Mouse (Mus musculus) cerebellum, postnatal 10 days (tissue): Measurements from ENCODE around the gene Prr5.

Experiments
- DNase-seq, 2 experiments: peaks; one replicate each; pipeline ENCODE4 v3.0.0; 2021; ENCODE audit warnings: mixed read lengths in 2 of 2

Gene Prr5

DNA sequence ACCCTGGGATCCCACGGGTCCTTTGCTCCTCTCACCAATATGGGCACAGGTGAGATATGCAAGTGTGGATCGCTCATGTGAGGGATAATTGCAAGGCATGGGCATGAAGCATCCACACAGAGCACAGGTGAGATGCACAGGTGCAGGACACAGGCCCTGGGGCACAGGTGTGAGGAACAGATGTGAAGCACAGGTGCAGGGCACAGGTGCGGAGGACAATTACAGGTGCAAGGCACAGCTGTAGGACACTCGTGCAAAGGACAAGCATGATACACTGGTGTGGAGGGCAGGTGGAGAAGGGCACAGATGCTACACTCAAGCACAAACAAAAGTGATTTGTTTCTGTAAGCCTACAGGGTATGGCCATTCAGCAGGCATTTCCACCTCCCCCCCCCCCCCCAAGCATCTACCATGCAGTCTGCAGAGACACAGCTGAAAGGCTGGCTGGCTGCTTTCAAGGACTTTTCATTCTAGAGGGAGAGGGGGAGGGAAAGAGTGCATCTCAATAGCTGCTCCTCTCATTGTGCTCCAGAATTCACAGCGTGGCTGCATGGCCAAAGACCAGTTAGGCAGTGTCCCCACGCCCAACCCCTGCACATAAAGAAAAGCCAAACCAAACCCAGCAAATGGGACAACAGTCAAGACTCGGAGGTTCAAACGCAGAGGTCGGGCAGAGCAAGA lies 11.9 kb upstream of the Prr5 start:
- peak; percentile 10 to 16 for DNase-seq

- DNase-seq: peak; percentile 81 to 83
These were observed 10.8 kb upstream of the Prr5 start for GRCm38 (mm10) chr15:84658655-84659054.

- DNase-seq: peak in 1 of 2 experiments; percentile 43
These were observed 9.6 kb upstream of the Prr5 start for GRCm38 (mm10) chr15:84659856-84660255.

GRCm38 (mm10) chr15:84661274-84661673 lies 8.1 kb upstream of the Prr5 start:
- DNase-seq: peak; percentile 33 to 43

GRCm38 (mm10) chr15:84662952-84663684 lies 6.3 kb upstream of the Prr5 start:
- peak; percentile 78 to 85 for DNase-seq

DNA sequence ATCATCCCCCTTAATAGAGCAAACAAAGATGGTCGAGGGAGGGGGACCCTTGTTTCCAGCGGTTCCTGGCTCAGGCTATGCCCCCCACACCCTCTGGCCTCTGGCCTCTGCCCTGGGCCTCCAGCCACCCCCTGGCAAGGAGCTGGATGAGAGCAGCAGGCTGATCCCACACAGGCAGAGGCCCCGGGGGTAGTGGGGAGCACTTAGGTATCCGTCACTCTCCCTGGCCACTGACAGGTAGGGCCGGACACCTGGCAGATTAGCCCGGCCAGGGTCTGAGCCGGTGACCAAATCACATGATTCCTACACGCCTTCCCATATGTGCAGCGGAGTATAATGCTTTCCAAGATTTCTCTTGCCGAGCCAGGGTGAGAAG lies 5.7 kb upstream of the Prr5 start:
- peak; percentile 50 to 56 for DNase-seq

DNA sequence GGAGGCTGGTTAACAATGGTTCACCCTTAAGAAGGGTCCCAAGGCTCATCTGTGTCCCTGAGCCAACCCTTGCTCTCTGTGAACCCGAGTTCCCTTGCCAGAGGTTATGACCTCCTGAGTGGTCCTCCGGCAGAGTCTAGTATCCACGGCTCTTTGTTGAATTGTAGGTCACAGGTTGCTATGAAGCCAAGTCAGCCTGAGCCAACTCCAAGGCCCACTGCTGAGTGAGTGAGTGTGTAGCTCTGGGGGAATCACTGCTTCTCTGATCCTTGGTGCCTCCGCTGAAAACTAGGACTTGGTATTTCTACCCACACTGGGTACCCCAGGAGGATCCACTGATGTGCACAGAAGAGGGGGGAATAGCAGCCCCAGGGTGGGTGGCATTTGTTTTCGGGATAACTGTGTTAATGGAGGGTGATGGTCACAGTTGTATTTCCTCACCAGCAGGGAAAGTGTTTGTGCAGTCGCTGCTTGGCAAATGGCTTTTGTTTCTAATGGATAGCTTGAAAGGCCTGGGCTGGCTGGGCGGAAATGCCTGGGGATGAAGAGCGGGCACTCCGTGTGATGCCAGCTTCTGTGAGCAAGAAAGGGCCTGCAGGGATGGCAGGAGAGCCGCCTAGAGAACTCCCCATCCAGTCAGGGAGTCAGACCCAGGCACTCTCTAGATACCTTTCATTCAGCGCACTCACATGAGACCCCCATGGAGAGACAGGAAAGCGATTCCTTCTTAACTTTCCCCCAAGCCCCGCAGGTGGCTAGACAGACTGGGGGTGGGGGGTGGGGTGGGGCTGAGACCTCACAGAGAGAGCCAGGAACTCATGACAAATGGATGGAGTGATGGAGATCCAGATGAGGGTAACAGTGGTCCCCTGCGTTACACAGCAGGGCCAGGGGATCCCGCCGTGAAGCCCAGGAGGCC lies 4.6 kb upstream of the Prr5 start:
- DNase-seq: peak; percentile 54 to 58

GRCm38 (mm10) chr15:84665662-84666061 lies 3.8 kb upstream of the Prr5 start:
- peak in 1 of 2 experiments; percentile 7 for DNase-seq

DNA sequence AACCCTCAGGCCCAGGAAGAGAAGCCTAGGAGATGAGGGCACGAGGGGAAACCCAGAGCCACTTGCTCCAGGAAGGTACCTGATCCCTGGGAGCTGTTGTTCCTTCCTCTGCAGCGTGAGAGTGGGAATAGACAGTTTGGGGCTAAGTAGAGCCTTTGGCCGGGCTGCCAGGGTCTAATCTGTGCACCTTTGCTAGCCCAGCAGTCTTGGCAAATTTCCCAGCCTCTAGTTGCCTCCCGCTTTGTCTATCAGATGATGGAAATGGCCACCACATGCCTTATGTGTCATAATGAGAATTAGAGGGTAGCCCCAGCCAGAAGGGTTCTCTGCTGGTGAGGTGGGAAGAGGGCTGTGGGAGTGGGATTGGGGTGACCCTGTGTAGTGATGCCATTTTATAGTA lies 3.4 kb upstream of the Prr5 start:
- peak; percentile 86 to 87 for DNase-seq

DNA sequence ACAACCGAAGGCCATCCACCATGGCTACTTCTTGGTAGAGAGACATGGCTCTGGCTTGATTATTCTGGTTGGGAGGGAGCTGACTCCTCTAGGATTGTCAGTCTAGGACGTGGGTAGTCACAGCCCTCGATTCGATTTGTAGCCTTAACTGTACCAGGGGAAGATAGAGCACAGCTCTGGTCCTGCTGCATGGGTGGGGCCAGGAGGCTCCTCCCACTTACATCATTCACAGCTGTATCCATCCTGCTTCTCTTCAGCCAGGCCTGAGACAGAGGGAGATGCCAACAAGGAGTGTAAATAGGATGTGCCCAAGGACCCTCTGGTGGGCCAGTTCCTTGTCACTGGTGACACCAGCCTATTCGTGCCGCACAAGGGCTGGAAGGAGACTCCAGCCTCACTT lies 1.8 kb upstream of the Prr5 start:
- DNase-seq: no peak

DNA sequence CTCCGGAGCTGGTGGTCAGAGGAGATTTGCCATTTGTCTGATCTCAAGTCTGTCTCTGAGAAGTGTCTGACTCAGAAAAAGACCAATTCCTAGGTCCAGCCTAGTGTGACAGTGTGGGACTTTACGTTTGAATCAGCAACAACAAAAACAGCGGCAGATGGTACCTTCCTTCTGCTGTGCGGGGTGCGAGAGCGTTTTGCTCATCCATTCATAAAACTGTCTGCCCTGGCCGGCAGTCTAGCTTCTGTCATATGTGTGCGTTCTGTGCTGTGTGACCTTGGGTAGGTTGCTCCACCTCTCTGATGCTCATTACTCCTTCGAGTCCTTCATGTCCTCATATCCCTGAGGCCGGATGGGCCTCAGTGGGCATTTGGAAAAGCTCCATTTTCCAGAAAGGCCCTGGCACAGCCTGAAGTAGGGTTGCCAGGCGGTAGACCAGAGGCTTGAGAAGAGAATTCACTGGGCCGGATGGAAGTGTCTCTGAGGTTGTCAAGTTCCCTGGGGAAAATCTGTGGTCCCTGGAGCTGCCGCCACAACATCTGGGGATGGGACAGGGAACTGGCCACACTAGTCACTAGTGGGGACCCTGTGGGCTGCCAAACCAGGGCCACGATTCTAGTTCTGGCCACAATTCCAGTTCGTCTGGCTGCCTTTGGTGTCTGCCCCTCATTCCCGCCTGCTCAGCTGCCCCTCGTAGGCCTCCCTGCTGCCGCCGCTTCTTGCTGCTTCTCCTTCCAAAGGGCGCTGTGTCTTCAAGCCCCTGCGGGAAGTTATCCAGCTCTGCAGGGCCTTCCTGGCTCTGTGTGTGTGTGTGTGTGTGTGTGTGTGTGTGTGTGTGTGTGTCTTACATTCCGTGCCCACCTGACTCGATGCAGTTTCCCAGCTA lies 594 bp downstream of the Prr5 start:
- peak; percentile 78 to 80 for DNase-seq

- no peak for DNase-seq
These were observed 1.2 kb downstream of the Prr5 start for GRCm38 (mm10) chr15:84670657-84671055.

DNA sequence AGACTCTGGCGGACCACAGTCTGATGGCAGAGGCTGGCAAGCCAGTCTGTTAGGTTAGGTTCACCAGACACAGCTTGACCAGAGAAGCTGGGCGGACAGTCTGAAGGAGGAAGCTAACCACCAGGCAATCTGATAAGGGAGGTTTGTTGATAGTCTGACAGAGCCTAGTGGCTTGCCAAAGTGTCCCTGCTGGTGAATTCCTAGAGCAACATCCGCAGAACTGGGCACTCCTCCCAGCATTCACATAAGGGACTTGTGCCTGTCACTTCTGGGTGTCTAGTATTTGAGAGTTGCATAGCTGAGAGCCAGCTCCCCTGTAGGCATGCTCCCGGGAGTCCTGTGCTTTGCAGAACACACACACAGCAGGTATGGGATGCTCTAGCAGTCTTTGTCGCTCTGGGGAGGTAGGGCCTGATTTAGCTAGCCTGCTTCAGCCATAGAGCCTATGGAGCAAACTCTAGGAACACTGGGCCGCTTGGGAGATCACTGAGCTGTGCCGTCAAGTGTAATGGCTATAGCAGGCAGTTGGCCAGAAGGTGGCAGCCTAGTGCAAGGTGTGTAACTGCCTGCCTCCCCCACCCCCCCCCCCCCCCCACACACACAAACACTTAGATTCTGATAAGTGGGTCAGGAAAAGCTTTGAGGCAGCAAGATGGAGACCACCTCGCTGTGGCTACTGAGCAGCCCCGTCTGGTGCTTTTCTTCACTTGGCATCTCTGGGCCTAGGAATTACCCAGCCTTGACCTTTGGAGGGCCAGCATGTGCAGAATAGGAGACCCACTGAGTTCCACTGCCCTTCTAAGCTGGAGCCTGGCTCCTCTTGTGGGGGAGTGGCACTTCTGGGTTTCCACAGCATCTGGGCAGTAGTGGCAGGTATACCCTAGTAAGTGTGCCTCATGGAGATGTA lies 2.2 kb downstream of the Prr5 start:
- peak; percentile 82 to 86 for DNase-seq

GRCm38 (mm10) chr15:84672308-84672615 lies 2.8 kb downstream of the Prr5 start:
- DNase-seq: no peak

- no peak for DNase-seq
These were observed 3.2 kb downstream of the Prr5 start for GRCm38 (mm10) chr15:84672616-84673015.

GRCm38 (mm10) chr15:84674329-84675067 lies 5.1 kb downstream of the Prr5 start:
- DNase-seq: no peak

GRCm38 (mm10) chr15:84675317-84675716 lies 5.9 kb downstream of the Prr5 start:
- no peak for DNase-seq

DNA sequence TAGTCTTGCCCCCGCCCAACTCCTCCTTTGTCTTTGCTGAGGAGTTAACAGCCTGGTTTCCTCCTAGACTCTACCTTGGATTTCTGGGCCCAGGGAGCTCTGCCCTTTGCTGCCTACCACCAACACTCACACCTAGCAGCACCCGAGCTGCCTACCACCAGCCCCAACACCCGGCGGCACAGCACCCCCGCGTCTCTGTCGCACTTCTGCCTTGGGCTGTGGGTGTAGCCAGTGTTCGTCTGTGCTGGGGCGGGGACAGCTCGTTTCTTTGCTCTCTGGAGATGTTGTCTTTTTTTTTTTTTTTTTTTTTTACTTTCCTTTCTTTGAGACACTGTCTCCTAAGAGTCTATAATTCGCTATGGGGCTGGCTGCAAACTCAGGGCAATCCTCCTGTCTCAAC lies 8.5 kb downstream of the Prr5 start:
- no peak for DNase-seq

GRCm38 (mm10) chr15:84679090-84679489 lies 9.7 kb downstream of the Prr5 start:
- DNase-seq: no peak

- no peak for DNase-seq
These were observed 10.4 kb downstream of the Prr5 start for GRCm38 (mm10) chr15:84679794-84680193.
